Mouse (Mus musculus) hindbrain, embryonic 15.5 days (tissue): Measurements from ENCODE around the gene Ctnna2. TPM values are rescaled to one million over a fixed set of nuclear protein-coding genes. Genes with fewer than 3 reads are reported as not detected.
A peak's percentile ranks its signal among the peaks of the same experiment; 100 is the strongest.

Experiments used
- ATAC-seq: fragments of 200-750 bp; cut with Nextera tagmentation; 2 replicates; pipeline ENCODE4 v1.8.0; 2017; ENCODE audit warnings: low read depth, moderate number of reproducible peaks, moderate TSS enrichment; ENCODE audit not compliant: low FRiP score
- H3K27ac ChIP-seq: fragments of 300-500 bp; sonication (generic); replicated peaks from 2 replicates; pipeline ENCODE4 v1.5.1; 2015; ENCODE audit warnings: mild to moderate bottlenecking, inconsistent platforms
- H3K27me3 ChIP-seq: fragments of 300-500 bp; sonication (generic); 2 replicates; pipeline ENCODE4 v1.6.1; 2015; ENCODE audit warnings: control low read depth, inconsistent platforms
- H3K36me3 ChIP-seq: fragments of 300-500 bp; sonication (generic); 2 replicates; pipeline ENCODE4 v1.6.1; 2015; ENCODE audit warnings: control low read depth, inconsistent platforms
- H3K4me1 ChIP-seq: fragments of 300-500 bp; sonication (generic); replicated peaks from 2 replicates; pipeline ENCODE4 v1.6.1; 2015; ENCODE audit warnings: control low read depth, inconsistent platforms
- H3K4me2 ChIP-seq: fragments of 300-500 bp; sonication (generic); 2 replicates; pipeline ENCODE4 v1.6.1; 2015; ENCODE audit warnings: moderate library complexity, mild to moderate bottlenecking, inconsistent platforms
- H3K4me3 ChIP-seq: fragments of 300-500 bp; sonication (generic); 2 replicates; pipeline ENCODE4 v1.5.1; 2015; ENCODE audit warnings: mild to moderate bottlenecking, inconsistent platforms
- H3K9ac ChIP-seq: fragments of 300-500 bp; sonication (generic); 2 replicates; pipeline ENCODE4 v1.6.1; 2015; ENCODE audit warnings: inconsistent platforms
- H3K9me3 ChIP-seq: fragments of 300-500 bp; sonication (generic); 2 replicates; pipeline ENCODE4 v1.6.1; 2016; ENCODE audit warnings: control low read depth, inconsistent platforms
- WGBS: fragments of 180-500 bp; shearing (Covaris S2); methylation state at CpG from one replicate; pipeline ENCODE4 v1.1.7; 2015; 5-methylcytosine and 5-hydroxymethylcytosine counted together
- polyA plus RNA-seq: library from polyadenylated mRNA; unstranded; fragments of >200 nt; fragmentation: Nextera tagmentation; extraction: Ambion mirVana; gene quantifications from 2 replicates; pipeline ENCODE4 v1.2.1, GENCODE M21; 2015

The Ctnna2 gene
- polyA plus RNA-seq, 1 experiment from 2014 or later: 125 TPM

GRCm38 (mm10) chr6:77572614-77573013 is 406.9 kb downstream of the Ctnna2 start:
- no peak overlapping the region for H3K4me2 ChIP-seq
- ATAC-seq: no peak; the same call in 1 of the 2 replicates
- no peaks in the 10 kb centered on the region for H3K36me3 ChIP-seq
- H3K9ac ChIP-seq: no peak overlapping the region
- H3K4me1 ChIP-seq: no peaks in the 10 kb centered on the region
- H3K27me3 ChIP-seq: no peaks in the 10 kb centered on the region
- WGBS: 52% methylated on average over 3 of the region's 3 CpGs
- H3K9me3 ChIP-seq: no peaks in the 10 kb centered on the region
- H3K4me3 ChIP-seq: no peak overlapping the region
- H3K27ac ChIP-seq: no peak overlapping the region

- Histone ChIP-seq H3K4me2 (no peak overlapping the region), H3K9ac (no peak overlapping the region), H3K27me3 (no peaks in the 10 kb centered on the region), H3K4me1 (no peaks in the 10 kb centered on the region), H3K27ac (no peak overlapping the region), H3K9me3 (no peaks in the 10 kb centered on the region), H3K4me3 (no peak overlapping the region), H3K36me3 (no peaks in the 10 kb centered on the region)
- no peak for ATAC-seq
- 78% methylated on average over 3 of the region's 3 CpGs for WGBS
Measured at GRCm38 (mm10) chr6:77569851-77570250, 409.6 kb downstream of the Ctnna2 start.

GRCm38 (mm10) chr6:77556181-77556580 is 423.3 kb downstream of the Ctnna2 start:
- 86% methylated on average over 1 of the region's 1 CpGs for WGBS
- H3K4me2 ChIP-seq: no peak overlapping the region
- H3K9me3 ChIP-seq: no peaks in the 10 kb centered on the region
- H3K36me3 ChIP-seq: no peaks in the 10 kb centered on the region
- no peaks in the 10 kb centered on the region for H3K27me3 ChIP-seq
- ATAC-seq: no peak
- H3K27ac ChIP-seq: no peak overlapping the region
- H3K9ac ChIP-seq: no peak overlapping the region
- no peaks in the 10 kb centered on the region for H3K4me1 ChIP-seq
- H3K4me3 ChIP-seq: no peak overlapping the region

GRCm38 (mm10) chr6:77537055-77537807 is 442.3 kb downstream of the Ctnna2 start:
- Histone ChIP-seq H3K4me3 (no peak overlapping the region), H3K9me3 (peaks cover 1% of the 10 kb centered on the region; the same call in 1 of the 2 replicates), H3K9ac (no peak overlapping the region), H3K4me2 (peak overlapping the region; percentile 34), H3K27me3 (no peaks in the 10 kb centered on the region), H3K36me3 (no peaks in the 10 kb centered on the region), H3K27ac (peak overlapping the region; percentile 40), H3K4me1 (peaks cover 8% of the 10 kb centered on the region)
- WGBS: 36% methylated on average over 15 of the region's 15 CpGs
- ATAC-seq: peak; percentile 38; the same call in 1 of the 2 replicates

GRCm38 (mm10) chr6:77527636-77528035 is 451.9 kb downstream of the Ctnna2 start:
- no peak overlapping the region for H3K27ac ChIP-seq
- H3K9ac ChIP-seq: no peak overlapping the region
- no peak overlapping the region for H3K4me3 ChIP-seq
- no peak overlapping the region for H3K4me2 ChIP-seq
- H3K36me3 ChIP-seq: no peaks in the 10 kb centered on the region
- 67% methylated on average over 2 of the region's 2 CpGs for WGBS
- H3K4me1 ChIP-seq: no peaks in the 10 kb centered on the region
- H3K9me3 ChIP-seq: peaks cover 3% of the 10 kb centered on the region; the same call in 1 of the 2 replicates
- no peaks in the 10 kb centered on the region for H3K27me3 ChIP-seq
- ATAC-seq: no peak

GRCm38 (mm10) chr6:77521836-77522235 is 457.7 kb downstream of the Ctnna2 start:
- WGBS: 65% methylated on average over 2 of the region's 2 CpGs
- H3K36me3 ChIP-seq: no peaks in the 10 kb centered on the region
- H3K4me3 ChIP-seq: no peak overlapping the region
- ATAC-seq: no peak
- H3K9me3 ChIP-seq: no peaks in the 10 kb centered on the region
- H3K27ac ChIP-seq: no peak overlapping the region
- no peak overlapping the region for H3K4me2 ChIP-seq
- no peaks in the 10 kb centered on the region for H3K4me1 ChIP-seq
- H3K27me3 ChIP-seq: no peaks in the 10 kb centered on the region
- H3K9ac ChIP-seq: no peak overlapping the region

GRCm38 (mm10) chr6:77516515-77516914 is 463.0 kb downstream of the Ctnna2 start:
- no peak for ATAC-seq
- Histone ChIP-seq H3K9ac (no peak overlapping the region), H3K4me2 (no peak overlapping the region), H3K4me3 (no peak overlapping the region), H3K27me3 (no peaks in the 10 kb centered on the region), H3K9me3 (no peaks in the 10 kb centered on the region), H3K27ac (no peak overlapping the region), H3K4me1 (peaks cover 9% of the 10 kb centered on the region), H3K36me3 (no peaks in the 10 kb centered on the region)
- 51% methylated on average over 2 of the region's 2 CpGs for WGBS

- Histone ChIP-seq H3K4me2 (no peak overlapping the region), H3K4me1 (peaks cover 18% of the 10 kb centered on the region), H3K9me3 (no peaks in the 10 kb centered on the region), H3K9ac (no peak overlapping the region), H3K27me3 (no peaks in the 10 kb centered on the region), H3K36me3 (no peaks in the 10 kb centered on the region), H3K27ac (peak overlapping the region; percentile 10), H3K4me3 (no peak overlapping the region)
- no peak for ATAC-seq
- WGBS: 10% methylated on average over 5 of the region's 5 CpGs
Measured at GRCm38 (mm10) chr6:77511805-77512204, 467.7 kb downstream of the Ctnna2 start.

- 0 out of 2 replicates have a peak, but pooled peaks cover 4% of the 10 kb centered on the region for H3K4me1 ChIP-seq
Measured at GRCm38 (mm10) chr6:77491721-77492120, 487.8 kb downstream of the Ctnna2 start.

GRCm38 (mm10) chr6:77486658-77487057 is 492.8 kb downstream of the Ctnna2 start:
- WGBS: 72% methylated on average over 3 of the region's 3 CpGs
- Histone ChIP-seq H3K9ac (no peak overlapping the region), H3K27me3 (no peaks in the 10 kb centered on the region), H3K27ac (0 out of 2 replicates have a peak overlapping the region, but pooled peaks have one; percentile 22), H3K9me3 (no peaks in the 10 kb centered on the region), H3K4me2 (no peak overlapping the region), H3K36me3 (no peaks in the 10 kb centered on the region), H3K4me3 (no peak overlapping the region), H3K4me1 (0 out of 2 replicates have a peak, but pooled peaks cover 5% of the 10 kb centered on the region)
- 0 out of 2 replicates have a peak, but pooled peaks have one; percentile 30 for ATAC-seq

More at GRCm38 (mm10) chr6:77491721-77492120, 487.8 kb downstream of the Ctnna2 start:
- Histone ChIP-seq H3K4me2 (no peak overlapping the region), H3K9ac (no peak overlapping the region), H3K27me3 (no peaks in the 10 kb centered on the region), H3K36me3 (no peaks in the 10 kb centered on the region), H3K27ac (no peak overlapping the region), H3K9me3 (no peaks in the 10 kb centered on the region), H3K4me3 (no peak overlapping the region)
- WGBS: 86% methylated on average over 5 of the region's 5 CpGs
- ATAC-seq: no peak

GRCm38 (mm10) chr6:77482081-77482480 is 497.4 kb downstream of the Ctnna2 start:
- no peaks in the 10 kb centered on the region for H3K27me3 ChIP-seq
- no peak overlapping the region for H3K9ac ChIP-seq
- WGBS: 74% methylated on average over 3 of the region's 3 CpGs
- H3K36me3 ChIP-seq: no peaks in the 10 kb centered on the region
- H3K4me3 ChIP-seq: no peak overlapping the region
- no peaks in the 10 kb centered on the region for H3K9me3 ChIP-seq
- H3K4me1 ChIP-seq: peaks cover 4% of the 10 kb centered on the region; the same call in 1 of the 2 replicates
- ATAC-seq: no peak
- H3K27ac ChIP-seq: no peak overlapping the region
- no peak overlapping the region for H3K4me2 ChIP-seq

GRCm38 (mm10) chr6:77475354-77475753 is 504.1 kb downstream of the Ctnna2 start:
- Histone ChIP-seq H3K4me3 (no peak overlapping the region), H3K4me1 (peaks cover 4% of the 10 kb centered on the region; the same call in 1 of the 2 replicates), H3K36me3 (no peaks in the 10 kb centered on the region), H3K9ac (no peak overlapping the region), H3K27me3 (no peaks in the 10 kb centered on the region), H3K9me3 (no peaks in the 10 kb centered on the region), H3K27ac (no peak overlapping the region), H3K4me2 (no peak overlapping the region)
- 23% methylated on average over 1 of the region's 1 CpGs for WGBS
- ATAC-seq: peak; percentile 86
